Mouse (Mus musculus) frontal cortex, adult (tissue): ENCODE results near the gene Tenm3.
A peak's percentile ranks its signal among the peaks of the same experiment; 100 is the strongest.
"Not testable (repeated sequence)": the region's sequence is repeated elsewhere in the genome, so short reads cannot be mapped to it uniquely, and the experiment has no call there.

ENCODE experiments used
- ATAC-seq: cut with Nextera tagmentation; 2 replicates; pipeline ENCODE4 v1.9.2; 2017; ENCODE audit warnings: mild to moderate bottlenecking, moderate library complexity, mixed read lengths; ENCODE audit not compliant: low TSS enrichment

The Tenm3 gene

DNA sequence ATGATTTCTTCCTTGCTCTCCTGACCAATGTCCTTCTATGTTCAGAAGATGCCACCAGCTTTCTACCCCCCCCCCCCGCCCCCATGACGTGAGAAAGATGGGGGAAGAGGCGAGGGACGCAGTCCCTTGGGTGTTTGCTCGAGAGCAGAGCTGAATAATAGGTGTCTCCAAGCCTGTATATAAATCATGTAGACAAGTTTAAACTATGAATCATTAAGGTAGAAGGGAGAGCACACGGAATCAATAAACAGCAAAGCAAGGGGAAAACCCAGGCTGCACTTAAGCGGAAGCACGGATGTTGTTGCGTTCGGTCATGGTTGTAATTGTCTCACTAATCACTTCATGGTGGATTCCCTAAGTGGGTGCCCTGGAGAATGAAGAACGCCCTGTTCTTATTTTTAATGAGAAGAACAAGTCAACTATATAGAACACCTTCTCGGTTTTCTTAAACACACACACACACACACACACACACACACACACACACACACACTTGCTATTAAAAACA, 638.9 kb downstream of the Tenm3 start:
- ATAC-seq: no peak

DNA sequence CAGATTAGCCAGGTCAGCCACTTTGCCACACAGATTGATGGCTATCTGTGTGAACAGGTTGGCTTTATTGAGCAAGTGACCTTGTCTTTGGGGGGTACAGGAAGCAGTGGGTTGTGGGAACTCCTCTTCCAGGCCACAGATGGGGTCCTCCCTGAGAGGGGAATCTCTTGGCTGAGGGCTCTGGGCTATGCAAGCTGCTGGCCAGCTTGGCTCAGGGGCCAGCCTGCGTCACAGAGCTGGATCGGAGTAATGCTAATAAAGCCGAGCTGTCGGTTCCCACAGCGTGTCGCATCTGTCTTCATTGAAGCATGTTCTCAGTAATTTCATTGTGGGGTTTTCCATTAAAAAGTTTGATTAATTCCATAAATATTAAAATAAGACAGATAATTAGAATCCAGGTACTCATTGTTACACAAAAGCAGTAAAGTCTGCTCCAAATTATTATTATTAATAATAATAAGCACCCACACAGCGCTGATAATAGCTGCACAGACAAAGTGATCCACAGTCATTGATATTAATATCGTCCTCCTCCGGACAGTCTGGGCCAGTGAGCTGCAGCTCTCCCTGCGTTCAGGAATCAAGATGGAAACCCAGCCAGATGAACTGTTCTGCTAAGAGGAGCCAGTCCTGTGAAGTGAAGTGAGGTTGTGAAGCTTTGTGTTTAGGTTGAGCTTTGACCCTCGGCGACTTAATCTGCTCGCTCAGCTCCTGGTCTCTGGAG, 639.5 kb downstream of the Tenm3 start:
- ATAC-seq: no peak

DNA sequence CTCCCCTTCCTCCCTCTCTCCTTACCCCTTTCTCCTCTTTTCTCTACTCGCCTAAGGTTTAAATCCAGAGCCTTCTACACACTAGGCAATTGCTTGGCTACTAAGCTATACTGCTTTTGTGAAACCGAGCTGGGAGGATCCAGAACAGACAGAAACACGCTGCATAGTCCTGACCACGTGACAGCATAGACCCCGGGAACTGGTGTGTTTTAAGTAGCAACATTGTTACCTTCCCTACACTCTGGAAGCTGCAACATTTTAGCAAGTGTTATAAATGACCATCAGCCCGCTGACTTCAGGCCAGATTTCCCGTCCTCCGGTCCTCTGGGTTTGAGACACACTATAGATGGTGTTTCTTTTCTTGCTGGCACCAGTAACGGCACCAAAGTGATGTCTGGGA, 640.1 kb downstream of the Tenm3 start:
- no peak for ATAC-seq

DNA sequence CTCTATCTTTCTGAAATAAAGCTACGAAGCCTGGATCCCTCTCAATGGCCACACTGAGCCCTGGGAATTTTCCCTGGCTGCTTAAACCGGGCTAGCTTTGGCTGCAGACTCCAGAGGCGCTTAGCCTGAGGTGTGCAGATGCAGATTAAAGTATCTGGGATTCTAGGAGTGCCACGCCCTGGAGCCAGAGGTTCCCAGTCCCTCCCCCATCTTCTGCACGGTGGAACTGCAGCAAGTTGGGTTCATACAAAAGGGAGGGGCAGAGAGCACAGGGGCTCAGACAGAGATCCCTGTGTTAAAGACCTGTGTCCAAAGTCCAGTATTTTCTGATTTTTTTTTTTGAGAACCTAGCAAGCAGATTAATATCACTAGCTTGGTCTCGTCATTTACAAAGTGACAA, 640.6 kb downstream of the Tenm3 start:
- peak; percentile 20; the same call in 1 of the 2 replicates for ATAC-seq

DNA sequence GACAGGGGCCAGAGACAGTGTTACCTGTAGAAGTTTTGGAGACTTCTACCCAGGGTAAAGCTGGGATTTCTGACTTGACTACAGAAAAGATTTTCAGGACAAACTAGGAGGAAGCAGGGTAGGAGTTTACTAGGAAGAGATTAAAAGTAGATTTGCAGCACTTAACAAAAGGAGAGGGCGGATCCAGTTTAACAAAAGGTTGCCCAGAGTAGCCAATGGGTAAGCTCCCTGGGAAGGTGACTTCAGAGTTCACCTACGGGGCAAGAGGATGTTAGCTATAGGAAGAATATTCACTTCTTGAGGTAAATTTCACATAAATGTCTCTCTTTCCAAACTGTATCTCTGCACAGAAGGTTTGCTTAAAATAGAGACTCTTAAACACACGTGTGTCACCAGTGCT, 641.1 kb downstream of the Tenm3 start:
- ATAC-seq: no peak; the same call in 1 of the 2 replicates

DNA sequence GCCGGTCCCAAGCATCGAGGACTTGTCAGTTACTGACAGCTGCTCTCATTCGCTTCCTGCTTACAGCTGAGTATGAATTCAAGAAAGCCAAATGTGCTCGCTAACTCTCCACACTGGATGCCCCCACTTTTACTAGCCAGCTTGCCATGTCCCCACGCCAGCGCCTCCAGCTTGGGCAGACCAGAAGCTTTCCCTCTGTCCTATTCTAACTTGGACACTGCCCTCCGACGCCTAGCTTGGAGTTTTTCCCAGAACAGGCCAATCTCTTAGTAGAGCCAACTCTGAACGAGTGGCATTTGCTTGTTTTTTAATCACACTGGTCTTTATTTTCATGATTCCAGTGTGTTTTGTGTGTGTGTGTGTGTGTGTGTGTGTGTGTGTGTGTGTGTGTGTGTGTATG, 644.6 kb downstream of the Tenm3 start:
- no peak for ATAC-seq

DNA sequence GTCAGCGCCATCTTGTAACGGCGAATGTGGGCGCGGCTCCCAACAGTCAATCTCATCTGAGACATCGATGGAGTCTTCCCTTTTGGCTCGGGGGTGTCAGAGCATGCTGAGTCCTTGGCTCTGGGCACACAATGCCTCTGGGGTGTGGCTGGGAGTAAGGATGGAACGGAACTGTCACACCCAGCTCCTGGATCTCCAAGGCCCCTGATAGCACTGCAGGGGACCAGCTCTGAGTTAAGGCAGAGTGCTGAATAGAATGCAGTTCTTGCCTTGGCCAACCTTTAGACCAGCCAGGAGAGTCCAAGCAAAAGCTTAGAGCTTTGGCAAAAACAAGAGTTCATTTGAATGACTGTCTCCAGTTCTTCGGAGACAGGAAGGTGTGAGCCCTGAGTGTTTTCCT, 647.8 kb downstream of the Tenm3 start:
- ATAC-seq: no peak

DNA sequence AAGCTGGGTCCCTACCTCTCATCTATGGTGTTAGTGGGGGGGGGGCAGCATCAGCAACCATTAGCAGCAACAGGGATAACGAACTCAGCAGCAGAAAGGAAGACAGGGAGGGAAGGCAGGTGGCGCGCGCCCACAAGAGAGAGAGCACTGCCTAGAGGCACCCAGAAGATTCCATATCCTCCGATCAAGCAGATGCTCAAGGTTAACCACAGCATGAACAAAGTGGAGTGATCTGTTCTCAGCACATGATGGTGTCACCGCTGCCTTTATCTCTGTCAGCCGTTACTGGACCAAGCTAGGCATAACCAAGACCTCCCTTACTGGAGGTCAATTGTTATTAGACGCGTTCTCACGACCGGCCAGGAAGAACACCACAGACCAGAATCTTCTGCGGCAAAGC, 655.2 kb downstream of the Tenm3 start:
- no peak for ATAC-seq

DNA sequence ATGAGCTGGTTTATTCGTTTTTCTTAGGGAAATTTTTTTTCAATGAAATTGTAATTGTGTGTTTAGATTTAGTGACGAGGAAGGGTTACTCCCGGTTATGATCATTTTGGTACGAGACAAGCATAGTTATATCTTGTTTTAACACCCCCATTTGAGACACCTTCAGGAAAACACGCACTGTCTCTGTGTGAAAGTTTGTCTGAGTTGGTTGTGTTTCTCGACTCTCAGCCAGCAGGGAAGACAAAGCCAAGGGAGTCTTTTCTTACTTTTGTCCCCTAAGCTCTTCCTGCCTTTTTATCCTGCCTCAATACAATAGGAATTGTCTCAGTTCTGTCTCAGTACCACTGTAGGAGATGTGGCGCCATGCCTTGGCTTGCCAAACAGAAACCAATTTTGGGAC, 660.0 kb downstream of the Tenm3 start:
- peak; percentile 62 for ATAC-seq

DNA sequence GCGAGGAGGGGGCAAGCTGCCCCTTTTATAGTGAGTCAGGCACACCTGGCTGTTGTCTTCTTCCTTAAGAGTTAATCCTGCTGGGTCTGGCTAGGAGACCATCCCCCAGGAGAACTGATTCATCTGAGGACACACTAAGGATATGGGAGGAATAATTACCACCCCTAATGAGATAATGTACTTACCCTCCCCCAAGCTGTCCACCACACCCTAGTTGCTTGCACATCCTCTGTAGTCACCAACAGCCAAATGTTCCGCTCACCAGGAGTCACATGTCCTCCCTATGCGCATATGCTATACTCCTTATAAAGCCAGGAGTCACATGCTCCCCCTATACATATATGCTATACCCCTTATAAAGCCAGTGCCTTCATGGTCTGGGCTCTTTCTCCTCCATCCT, 662.8 kb downstream of the Tenm3 start:
- ATAC-seq: no peak

DNA sequence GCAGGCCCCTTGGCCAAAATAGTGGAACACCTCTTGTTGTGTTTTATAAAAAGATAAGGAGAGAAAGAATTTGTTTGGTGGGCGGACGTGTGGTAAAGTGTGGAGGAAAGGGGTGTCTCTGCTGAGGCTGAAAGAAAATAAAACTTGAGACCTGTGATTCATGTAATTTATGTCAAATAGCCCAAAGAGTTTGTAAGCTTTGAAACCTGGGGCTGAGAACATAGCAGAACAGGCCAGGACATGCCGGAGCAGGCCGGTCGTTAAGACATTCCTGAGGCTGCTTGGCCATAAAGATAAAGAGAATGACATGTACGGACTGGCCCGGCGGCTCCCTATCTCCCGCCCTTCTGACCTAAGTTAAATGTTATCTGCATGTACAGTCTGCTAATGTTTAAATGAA, 663.6 kb downstream of the Tenm3 start:
- ATAC-seq: not testable (repeated sequence)

DNA sequence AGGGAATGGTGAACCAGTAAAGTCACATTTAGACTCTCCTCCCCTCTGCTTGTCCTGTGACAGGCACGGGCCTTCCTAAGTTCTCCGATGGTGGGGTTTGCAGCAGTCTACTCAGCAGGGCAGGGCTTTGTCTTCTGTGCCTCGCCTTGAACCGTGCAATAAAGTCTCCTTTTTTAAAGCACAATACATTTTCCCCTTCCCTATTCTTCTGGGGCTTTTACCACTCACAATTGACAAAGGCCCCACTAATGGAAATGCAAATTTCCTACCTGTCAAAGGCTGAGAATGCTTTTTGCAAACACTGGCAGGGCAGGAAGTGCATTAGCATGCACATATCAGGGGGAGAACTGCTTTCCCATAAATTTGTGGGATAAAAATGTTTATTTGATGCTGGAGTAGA, 664.8 kb downstream of the Tenm3 start:
- no peak for ATAC-seq

DNA sequence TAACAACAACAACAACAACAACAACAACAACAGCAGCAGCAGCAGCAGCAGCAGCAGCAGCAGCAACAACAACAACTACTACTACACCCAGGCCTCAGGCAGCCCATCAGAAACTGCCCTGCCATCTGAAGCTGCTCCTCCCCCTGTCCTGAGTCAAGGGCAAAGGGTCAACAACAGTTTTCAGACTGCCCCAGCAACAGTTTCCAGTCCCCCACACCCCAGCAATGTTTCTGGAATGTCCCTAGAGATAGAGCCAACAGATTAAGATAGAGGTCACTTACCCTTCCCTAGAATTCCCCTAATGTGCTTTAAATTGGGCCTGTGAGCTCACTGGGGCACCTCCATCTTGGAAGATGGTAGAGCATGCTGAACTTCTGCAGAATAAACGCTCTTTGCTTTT, 665.9 kb downstream of the Tenm3 start:
- ATAC-seq: no peak
